Mouse (Mus musculus): ENCODE results near the gene Gon7.

DNA sequence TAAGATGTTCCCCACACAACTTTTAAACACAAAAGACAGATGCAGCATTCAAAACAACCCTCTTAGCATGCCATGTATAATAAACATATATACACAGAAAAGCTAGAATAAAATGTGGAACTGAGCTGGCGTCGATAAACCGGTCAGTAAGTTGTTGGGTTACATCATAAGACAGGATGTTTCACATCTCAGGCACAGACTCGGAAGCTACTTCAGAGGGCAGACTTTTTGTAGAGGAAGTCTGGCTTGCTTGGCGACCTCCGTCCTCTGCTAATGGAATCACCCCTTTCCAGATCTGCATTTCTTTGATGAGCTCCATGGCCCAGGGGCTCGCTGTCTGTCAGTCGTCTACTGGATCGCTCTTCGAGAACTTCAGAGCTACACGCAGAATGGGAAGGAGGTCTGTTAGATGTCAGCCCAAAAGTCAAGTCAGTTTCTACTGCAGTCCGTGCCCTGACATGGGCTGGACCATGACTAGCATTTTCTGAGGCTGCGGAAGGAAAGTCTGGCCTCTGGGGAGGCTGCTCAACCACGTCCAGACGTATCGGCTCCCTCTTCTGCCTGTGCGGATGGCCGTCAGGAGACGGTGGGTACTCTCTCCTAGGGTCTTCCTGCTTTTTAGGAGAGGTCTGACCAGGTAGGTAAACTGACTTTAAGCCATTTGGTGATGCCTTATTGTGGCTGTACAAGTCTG, 27.4 kb upstream of the Gon7 start:
- TF ChIP-seq CTCF (IDR thresholded peaks at IDR 0.05; ENCODE audit: control insufficient read depth, insufficient read depth, insufficient replicate concordance, low read depth, low read length), result no peak
- no peak for TF ChIP-seq POLR2A (IDR thresholded peaks at IDR 0.05; ENCODE audit: control insufficient read depth, low read depth, low read length)

All from testis, adult 2 months (tissue).